Mouse (Mus musculus): ENCODE data around the gene Cys1. TPM values are rescaled to one million over a fixed set of nuclear protein-coding genes. Genes with fewer than 3 reads are reported as not detected.

Gene Cys1
- polyA plus RNA-seq, 1 experiment from 2014 or later = 116 TPM

DNA sequence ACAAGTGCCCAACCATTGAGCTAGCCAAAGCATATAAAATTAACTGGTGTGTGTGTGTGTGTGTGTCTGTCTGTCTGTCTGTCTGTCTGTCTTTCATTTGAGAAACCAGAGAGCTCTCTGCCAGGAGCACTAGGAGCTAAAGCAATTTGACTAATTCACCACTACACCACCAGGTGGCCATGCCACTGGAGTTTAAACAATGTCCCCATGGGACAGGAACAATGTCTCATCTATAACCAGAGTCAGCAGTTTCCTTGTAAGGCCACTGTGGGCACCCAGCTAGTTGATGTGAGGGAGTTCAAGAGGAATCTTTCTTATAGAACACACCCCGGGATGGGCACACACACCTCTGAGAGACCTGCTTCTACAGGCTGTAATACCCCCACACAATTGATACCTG is 51.4 kb downstream of the Cys1 start:
- in situ Hi-C loops (cut with MboI; ENCODE audit: low pct_unique_long_range_greater_than_20kb) = no loop called here
- no peak for DNase-seq (ENCODE audit: low read depth, low spot score)
- ChIA-PET POLR2A (no interaction called here), CTCF (interaction anchor here (0.6 to 2.0 kb wide), 5 partner anchors 10 to 67 kb away, joined by 3 to 8 read pairs (median 6); no protein-coding TSS in a partner anchor)
- H3K27me3 ChIP-seq = no peaks in the 10 kb centered on the region
- ATAC-seq = peak; percentile 80
- TF ChIP-seq CTCF (IDR thresholded peaks at IDR 0.05) = peak; percentile 60

DNA sequence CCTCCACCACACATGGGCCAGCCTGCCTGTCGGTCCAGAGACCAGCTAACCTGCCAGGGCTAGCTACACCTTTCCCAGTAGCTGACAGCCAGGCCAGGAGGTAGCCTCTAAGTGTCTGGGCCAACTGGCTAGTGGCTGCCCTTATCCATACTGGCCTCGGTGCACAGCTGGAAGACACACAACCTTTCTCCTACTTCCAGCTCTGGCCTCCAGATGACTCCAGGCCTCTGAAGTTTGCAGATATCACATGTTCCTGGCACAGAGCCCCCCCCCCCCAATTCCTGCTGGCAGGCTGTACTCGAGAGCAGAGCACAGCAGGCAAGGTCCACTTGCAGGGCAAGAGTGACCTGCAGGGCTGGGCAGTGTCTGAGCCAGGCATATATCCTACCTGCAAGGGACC is 54.4 kb downstream of the Cys1 start:
- ChIA-PET POLR2A (no interaction called here), CTCF (interaction anchor here (0.6 to 0.7 kb wide), 2 partner anchors 30 to 34 kb away, joined by 3 read pairs; no protein-coding TSS in a partner anchor)
- ATAC-seq (no peak), DNase-seq (ENCODE audit: low read depth, low spot score) (no peak)
- no peaks in the 10 kb centered on the region for H3K27me3 ChIP-seq
- in situ Hi-C loops (cut with MboI; ENCODE audit: low pct_unique_long_range_greater_than_20kb) = no loop called here
- TF ChIP-seq CTCF (IDR thresholded peaks at IDR 0.05) = no peak

DNA sequence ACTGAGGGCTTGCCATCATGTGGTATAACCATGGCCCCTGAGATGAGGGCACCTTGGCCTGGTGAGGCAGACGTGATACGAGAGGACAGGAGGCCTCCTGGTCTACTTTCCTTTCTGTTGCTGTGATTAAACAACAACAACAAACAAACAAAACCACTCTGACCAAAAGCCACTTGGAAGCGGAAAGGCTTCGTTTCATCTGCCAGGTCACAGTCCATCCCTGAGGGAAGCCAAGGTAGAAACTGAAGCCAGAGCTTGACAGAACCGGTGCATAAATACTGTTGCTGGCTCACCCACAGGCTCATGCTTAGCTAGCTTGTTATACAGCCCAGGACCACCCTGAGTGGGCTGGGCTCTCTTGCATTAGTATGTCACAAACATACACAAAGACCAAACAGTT is 55.2 kb downstream of the Cys1 start:
- in situ Hi-C loops (cut with MboI; ENCODE audit: low pct_unique_long_range_greater_than_20kb) = no loop called here

DNA sequence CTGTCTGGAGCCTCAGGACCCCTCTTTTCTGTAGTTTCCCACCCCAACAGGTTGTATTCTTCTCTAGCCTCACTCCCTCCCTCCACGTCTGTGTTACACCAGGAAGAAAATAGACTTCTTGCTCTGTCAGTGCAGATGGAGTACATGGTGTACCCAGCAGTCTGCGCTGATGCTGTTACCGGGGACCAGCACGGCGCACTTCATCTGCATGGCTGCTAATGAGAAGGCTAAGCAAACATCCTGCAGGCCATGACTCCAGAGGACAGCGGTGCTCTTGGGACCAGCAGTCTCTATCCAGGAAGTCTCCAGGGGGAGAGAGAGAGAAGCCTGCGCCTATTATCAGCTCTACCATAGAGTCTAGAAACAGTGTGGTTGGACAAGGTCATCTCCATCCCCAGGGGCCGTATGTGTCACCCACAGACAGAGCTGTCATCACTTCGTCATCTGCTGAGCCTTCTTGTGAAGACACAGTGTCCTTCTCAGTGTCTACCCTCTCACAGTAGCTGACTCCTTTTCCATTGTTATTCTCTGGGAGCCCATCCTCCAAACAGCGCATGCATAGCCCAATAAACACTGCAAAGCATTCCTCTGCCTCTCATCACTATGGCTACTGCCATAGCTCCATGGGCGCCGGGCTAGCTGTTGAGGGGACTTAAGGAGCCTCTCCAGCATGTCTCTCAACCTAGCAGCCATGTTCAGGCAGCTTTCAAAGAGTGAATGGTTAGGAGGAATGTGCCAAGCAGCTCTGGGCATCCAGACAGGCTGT is 57.9 kb downstream of the Cys1 start:
- no peak for DNase-seq (ENCODE audit: low read depth, low spot score)
- in situ Hi-C loops (cut with MboI; ENCODE audit: low pct_unique_long_range_greater_than_20kb) = no loop called here
- POLR2A ChIA-PET = no interaction called here
- no peak for TF ChIP-seq CTCF (IDR thresholded peaks at IDR 0.05)
- peak; percentile 68 for ATAC-seq
- no peaks in the 10 kb centered on the region for H3K27me3 ChIP-seq
- CTCF ChIA-PET = interaction anchor here (0.8 to 1.9 kb wide), 6 partner anchors 20 to 74 kb away, joined by 3 to 5 read pairs (median 4); no protein-coding TSS in a partner anchor

More for the DNA sequence above, 55.2 kb downstream of the Cys1 start:
- DNase-seq (ENCODE audit: low read depth, low spot score) (no peak), ATAC-seq (no peak)
- ChIA-PET CTCF (no interaction called here), POLR2A (no interaction called here)
- H3K27me3 ChIP-seq = no peaks in the 10 kb centered on the region
- no peak for TF ChIP-seq CTCF (IDR thresholded peaks at IDR 0.05)

DNA sequence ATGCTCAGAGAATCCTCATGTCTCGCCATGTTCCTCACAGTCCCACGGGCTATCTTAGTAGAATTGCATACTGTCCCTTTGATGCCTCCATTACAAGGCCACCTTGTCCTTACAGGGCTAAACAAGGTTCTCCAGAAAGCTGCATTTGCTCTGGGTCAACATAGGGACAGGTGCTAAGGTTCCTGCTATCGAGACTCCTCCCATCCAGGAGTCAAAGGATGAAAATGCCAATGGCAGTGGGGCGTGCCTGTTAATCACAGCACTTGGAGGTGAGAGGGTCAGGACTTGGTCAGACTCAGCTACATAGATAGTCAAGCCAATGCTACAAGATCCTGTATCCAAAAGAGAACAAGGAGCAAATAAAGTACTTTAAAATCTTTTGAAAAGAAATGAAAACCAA is 62.2 kb downstream of the Cys1 start:
- DNase-seq (ENCODE audit: low read depth, low spot score) (no peak), ATAC-seq (no peak)
- in situ Hi-C loops (cut with MboI; ENCODE audit: low pct_unique_long_range_greater_than_20kb) = no loop called here
- TF ChIP-seq CTCF (IDR thresholded peaks at IDR 0.05) = no peak
- H3K27me3 ChIP-seq = no peaks in the 10 kb centered on the region
- CTCF ChIA-PET = no interaction called here
- POLR2A ChIA-PET = no interaction called here

Other genes starting within 250 kb of the Cys1 start
- gene Taf1b, start 183.5 kb downstream of the Cys1 start, polyA plus RNA-seq (2021) = 23.0 TPM
- gene Grhl1, start 109.5 kb downstream of the Cys1 start, polyA plus RNA-seq (2021) = 0.98 TPM
- gene Klf11, start 30.5 kb downstream of the Cys1 start, polyA plus RNA-seq (2021) = 10.1 TPM
- gene Rrm2, start 26.4 kb upstream of the Cys1 start, polyA plus RNA-seq (2021) = 129 TPM
- 24.4 TPM for gene Mboat2, start 149.1 kb upstream of the Cys1 start, polyA plus RNA-seq (2021)

All from Patski (cell line).